Mouse (Mus musculus) gastrocnemius, postnatal 14 days (tissue): ENCODE results near the gene Snph. TPM values are rescaled to one million over a fixed set of nuclear protein-coding genes. Genes with fewer than 3 reads are reported as not detected.

Experiments used
- DNase-seq: peaks from one replicate; pipeline ENCODE4 v3.0.0; 2021; ENCODE audit warnings: mixed read lengths
- intact Hi-C: fragments of 180-260 bp; cut with DNase I; formaldehyde crosslinking; loops from one replicate; pipeline ENCODE4 v1.15.1; 2025; ENCODE audit warnings: low total_unique reads
- total RNA-seq, 2 experiments: library from RNA; stranded (reverse); gene quantifications; 2 replicates each; pipeline ENCODE4 v1.2.3; 2021

Snph gene
- total RNA-seq, 2 experiments from 2014 or later = 10.7 to 10.8 TPM

DNA sequence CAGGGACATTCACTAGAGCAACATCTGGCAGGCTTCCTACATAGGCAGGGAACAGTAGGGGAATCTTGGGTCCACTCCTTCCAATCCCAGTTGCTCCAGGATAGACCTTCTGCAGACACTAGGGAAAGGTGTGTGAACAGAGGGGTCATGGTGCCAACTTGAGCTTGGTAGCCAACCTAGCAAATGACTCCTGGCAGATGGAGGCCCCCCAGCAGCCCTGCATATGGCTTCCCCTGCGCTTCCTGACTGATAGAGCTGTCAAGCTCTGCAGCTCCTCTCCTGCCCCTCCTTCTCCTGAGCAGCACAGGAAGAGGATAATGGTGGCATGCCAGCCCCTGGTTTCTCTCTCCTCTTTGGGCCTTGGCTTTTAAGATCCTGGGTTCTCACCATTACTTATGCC is 24.0 kb downstream of the Snph start:
- intact Hi-C loops = no loop called here
- DNase-seq = no peak

DNA sequence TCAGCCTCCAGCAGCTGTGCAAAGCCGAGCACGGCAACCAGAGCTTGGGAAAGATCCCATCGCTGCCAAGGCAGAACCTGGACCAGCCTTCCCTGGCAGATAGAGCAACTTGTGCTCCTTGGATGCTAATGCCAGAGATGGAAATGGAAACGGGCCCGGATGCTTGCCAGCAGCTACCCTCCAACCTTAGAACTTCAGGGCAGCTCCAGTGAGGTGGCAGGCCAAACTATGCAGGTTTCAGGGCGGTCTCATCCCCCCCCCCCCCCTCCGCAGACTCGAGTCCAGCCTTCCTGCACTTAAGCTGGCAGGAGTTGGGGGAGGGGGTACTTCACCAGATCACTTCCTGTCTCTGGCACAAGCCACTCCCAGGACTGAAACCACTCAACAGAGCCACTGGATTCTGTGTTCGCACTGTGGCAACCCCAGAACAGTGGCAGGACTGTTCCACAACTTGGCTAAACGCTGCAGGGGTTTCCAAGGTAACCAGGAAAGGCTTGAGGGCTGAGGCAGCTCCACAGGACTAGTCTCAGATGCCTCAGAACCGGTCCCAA is 26.9 kb downstream of the Snph start:
- intact Hi-C loops = no loop called here
- peak; percentile 62 for DNase-seq

DNA sequence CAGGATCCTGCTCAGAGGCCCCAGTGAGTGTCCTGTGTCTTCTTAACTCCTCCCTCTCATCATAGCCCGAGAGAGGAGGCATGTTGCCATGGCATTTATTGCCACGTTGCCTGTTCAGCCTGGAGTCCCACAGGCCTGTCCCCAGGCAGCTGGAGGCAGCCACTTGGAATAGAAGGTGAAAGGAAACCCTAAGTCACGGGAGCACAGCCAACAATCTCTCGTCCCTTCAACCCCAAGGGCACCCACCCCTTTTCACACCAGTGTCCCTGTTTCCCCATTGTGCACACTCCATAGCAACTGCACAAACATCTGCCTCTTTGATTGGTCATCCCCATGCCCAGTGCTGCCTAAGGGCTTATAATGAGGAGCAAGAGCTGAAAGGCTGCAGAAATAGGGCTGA is 28.8 kb downstream of the Snph start:
- DNase-seq = peak; percentile 27
- intact Hi-C loops = no loop called here

DNA sequence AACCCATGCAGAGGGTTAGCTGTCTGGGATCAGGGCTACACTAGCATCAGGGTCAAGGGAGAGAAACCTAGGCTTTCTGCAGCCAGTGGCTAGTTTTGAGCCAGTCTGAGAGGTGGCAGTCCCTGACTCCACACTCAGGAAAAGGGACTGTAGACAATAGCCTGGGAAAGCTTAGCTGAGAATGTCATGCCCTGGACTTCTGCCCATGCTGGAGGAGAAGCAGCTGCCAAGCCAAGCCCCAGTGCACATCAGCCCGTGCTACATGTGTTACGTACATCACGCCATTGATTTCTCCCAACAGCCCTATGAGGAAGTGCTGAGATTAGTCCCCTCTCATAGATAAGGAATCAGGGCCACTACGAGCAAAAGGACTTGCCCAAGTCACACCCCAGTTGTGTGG is 30.3 kb downstream of the Snph start:
- intact Hi-C loops = no loop called here
- no peak for DNase-seq

- DNase-seq = no peak
- intact Hi-C loops = no loop called here
Measured at GRCm38 (mm10) chr2:151598068-151598467, 34.3 kb downstream of the Snph start.

DNA sequence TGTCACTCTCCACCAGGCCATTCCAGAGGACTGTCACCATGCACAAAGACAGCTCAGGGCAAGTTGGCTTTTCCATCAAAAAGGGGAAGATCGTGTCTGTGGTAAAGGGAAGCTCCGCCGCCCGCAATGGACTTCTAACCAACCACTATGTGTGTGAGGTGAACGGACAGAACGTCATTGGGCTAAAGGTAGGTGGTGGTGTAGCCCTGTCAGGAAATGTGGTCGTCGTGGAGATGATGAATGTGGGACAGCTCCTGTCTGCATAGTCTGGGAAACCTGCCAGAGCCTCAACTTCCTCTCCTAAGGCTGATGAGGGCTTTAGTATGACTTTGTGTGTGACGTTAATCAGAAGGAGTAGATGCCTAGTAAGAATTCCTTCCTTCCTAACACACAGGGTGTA is 45.1 kb downstream of the Snph start:
- intact Hi-C loops = loop anchor here (5.0 to 10.0 kb wide), 2 partner anchors 40 to 97 kb away; no protein-coding TSS in a partner anchor

DNA sequence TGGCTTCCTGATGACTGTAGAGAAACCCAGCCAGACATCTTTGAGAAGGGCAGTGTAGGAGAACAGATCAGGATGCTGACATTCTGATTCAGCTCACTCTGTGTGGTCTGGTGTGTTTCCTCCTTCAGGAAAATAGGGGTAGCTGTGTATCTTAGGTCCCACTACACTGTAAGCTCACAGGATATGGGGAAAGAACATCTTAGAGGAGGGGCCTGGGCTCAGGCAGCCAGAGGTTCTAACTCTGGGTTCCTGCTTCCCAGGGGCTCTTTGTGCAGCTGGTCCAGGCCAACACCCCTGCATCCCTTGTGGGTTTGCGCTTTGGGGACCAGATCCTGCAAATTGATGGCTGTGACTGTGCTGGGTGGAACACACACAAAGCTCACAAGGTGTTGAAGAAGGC is 45.6 kb downstream of the Snph start:
- no peak for DNase-seq
- intact Hi-C loops = loop anchor here (5.0 to 10.0 kb wide), 2 partner anchors 40 to 98 kb away; no protein-coding TSS in a partner anchor

More for the DNA sequence above, 45.1 kb downstream of the Snph start:
- no peak for DNase-seq

GRCm38 (mm10) chr2:151585934-151586333 is 46.5 kb downstream of the Snph start:
- DNase-seq = no peak
- intact Hi-C loops = loop anchor here (5.0 to 10.0 kb wide), 2 partner anchors 41 to 99 kb away; no protein-coding TSS in a partner anchor

- intact Hi-C loops = loop anchor here (10.0 kb wide), 1 partner anchor 104 kb away; no protein-coding TSS in a partner anchor
- no peak for DNase-seq
Measured at GRCm38 (mm10) chr2:151580945-151581344, 51.4 kb downstream of the Snph start.

DNA sequence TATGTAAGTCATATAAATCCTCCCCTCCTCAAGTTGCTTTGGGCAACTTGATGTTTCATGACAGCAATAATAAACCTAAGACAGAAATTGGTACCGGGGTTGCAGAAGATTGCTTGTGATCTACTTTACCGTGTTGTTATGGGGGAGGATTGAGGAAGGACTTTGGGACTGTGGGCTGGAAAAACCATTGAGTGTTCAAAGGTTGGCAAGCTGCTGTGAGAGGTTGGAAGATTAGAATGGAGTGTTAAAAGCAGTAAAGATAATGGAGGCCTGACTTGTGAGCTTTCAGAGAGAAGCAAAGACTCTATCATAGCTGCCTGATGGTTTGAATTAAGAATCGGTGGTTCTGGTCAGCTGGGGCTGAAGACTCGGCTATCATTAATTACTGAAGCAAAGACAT is 53.2 kb downstream of the Snph start:
- DNase-seq = no peak
- intact Hi-C loops = no loop called here

GRCm38 (mm10) chr2:151575699-151576389 is 56.5 kb downstream of the Snph start:
- intact Hi-C loops = no loop called here
- DNase-seq = peak; percentile 86

GRCm38 (mm10) chr2:151575119-151575698 is 57.2 kb downstream of the Snph start:
- intact Hi-C loops = no loop called here
- no peak for DNase-seq

GRCm38 (mm10) chr2:151574607-151575006 is 57.8 kb downstream of the Snph start:
- intact Hi-C loops = no loop called here
- no peak for DNase-seq

GRCm38 (mm10) chr2:151573667-151574066 is 58.7 kb downstream of the Snph start:
- no peak for DNase-seq
- intact Hi-C loops = no loop called here

DNA sequence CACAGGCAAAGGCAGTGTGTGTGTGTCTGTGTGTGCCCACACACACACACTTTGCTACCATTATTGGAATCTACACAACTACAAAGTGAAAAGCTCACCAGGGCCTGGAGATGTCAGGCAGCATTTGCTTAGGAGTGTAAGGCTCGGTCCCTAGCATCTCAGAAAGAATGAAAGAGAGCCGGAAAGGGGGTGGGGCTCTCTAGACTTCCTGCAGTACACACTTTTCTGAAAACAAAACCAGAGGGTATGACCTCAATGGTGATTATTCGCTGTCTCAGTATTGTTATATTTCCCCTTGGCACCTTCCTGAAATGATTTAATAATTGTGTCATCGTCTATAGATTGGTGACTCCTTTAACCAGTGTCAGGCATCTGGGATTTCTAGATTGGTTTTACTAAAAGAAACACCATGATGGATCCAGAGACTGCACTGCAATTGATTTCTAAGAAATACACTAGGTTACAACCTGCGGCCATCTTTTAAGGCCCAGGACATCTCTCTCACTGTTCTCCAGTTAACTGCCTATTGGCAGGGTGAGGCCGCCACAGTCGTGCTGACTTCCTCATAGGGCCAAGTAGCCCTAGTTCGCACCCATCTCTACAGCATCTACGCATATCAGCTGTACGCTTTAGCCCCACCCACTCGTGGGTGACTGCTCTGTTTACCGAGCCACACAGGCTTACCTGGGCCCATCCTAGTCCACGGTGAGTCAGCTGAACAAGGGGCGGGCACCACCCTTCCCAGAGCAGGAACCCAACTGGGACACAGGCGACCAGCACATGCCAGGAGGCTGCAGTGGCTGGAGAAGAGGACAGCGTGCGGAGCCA is 60.3 kb downstream of the Snph start, which contains the start of gene Sdcbp2:
Gene Sdcbp2 (plus strand): TSS at position 750 of the 828 bp plus-strand sequence.
- intact Hi-C loops = no loop called here
- no peak for DNase-seq

- DNase-seq = no peak
- intact Hi-C loops = no loop called here
Measured at GRCm38 (mm10) chr2:151569452-151569851, 62.9 kb downstream of the Snph start.

GRCm38 (mm10) chr2:151566856-151567255 is 65.5 kb downstream of the Snph start:
- DNase-seq = no peak
- intact Hi-C loops = no loop called here

DNA sequence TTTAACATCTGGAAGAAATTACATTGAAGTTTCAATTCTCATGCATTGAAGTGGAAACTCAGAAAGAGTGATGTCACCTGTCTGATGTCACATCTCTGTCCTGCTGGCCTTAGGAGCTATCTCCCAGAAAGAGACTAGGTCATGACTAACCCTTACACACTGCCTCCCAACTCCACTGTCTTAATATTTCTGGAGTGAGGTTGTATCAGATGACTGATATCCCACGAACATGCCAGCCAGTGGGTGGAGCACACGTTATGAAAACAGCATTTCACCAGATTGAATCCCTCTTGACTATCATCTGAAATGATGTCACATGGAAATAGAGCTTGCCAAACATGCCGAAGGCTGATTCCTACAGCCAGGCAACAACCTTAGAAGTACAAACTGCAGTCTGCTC is 67.4 kb downstream of the Snph start:
- intact Hi-C loops = no loop called here
- no peak for DNase-seq

DNA sequence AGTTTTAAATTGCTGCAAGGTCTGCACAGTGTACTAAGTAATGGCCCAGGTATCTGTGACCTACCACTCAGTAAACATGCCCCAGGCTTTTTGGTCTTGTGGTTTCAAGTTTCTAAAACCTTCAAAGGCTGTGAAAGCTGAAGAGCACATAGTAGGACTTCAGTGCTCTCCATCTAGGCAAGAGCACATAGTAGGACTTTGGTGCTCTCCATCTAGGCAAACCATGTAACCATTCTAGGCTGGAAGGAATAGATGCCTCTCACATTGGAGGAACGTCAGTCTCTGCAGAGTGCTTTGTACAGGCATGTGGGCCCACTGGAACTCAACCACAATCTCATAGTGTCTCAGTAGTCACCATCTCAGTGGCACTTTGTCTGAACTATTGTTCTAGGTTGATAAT is 68.4 kb downstream of the Snph start:
- intact Hi-C loops = no loop called here
- no peak for DNase-seq
